Mouse (Mus musculus): ENCODE data around the gene Mxi1. TPM values are rescaled to one million over a fixed set of nuclear protein-coding genes. Genes with fewer than 3 reads are reported as not detected.

Mxi1 gene
- polyA plus RNA-seq, 1 experiment, result 36.5 TPM

GRCm38 (mm10) chr19:53307219-53307618, 3.1 kb upstream of the Mxi1 start:
- Histone ChIP-seq H3K27me3 (ENCODE audit: control insufficient read depth, insufficient read depth, low read length, poor library complexity, severe bottlenecking) (no peaks in the 10 kb centered on the region), H3K36me3 (ENCODE audit: control insufficient read depth, insufficient read depth, low read length, poor library complexity, severe bottlenecking) (no peaks in the 10 kb centered on the region), H3K9ac (ENCODE audit: low read depth, poor library complexity, severe bottlenecking) (no peak overlapping the region), H3K4me3 (ENCODE audit: low read depth, low read length) (no peak overlapping the region), H3K4me1 (ENCODE audit: control insufficient read depth, insufficient read depth, low read length) (no peaks in the 10 kb centered on the region), H3K27ac (ENCODE audit: insufficient read depth, low read length) (no peak overlapping the region), H3K9me3 (replicated peaks; ENCODE audit: control insufficient read depth, insufficient read depth, low read length, poor library complexity, severe bottlenecking) (no peaks in the 10 kb centered on the region)
- TF ChIP-seq POLR2A (IDR thresholded peaks at IDR 0.05; ENCODE audit: insufficient read depth, low read length) (no peak), EP300 (IDR thresholded peaks at IDR 0.05; ENCODE audit: insufficient read depth, low read depth, low read length) (no peak), CTCF (IDR thresholded peaks at IDR 0.05; ENCODE audit: low read depth, low read length) (no peak)

GRCm38 (mm10) chr19:53309631-53310030, 687 bp upstream of the Mxi1 start:
- Histone ChIP-seq H3K9ac (ENCODE audit: low read depth, poor library complexity, severe bottlenecking) (no peak overlapping the region), H3K27ac (ENCODE audit: insufficient read depth, low read length) (no peak overlapping the region), H3K27me3 (ENCODE audit: control insufficient read depth, insufficient read depth, low read length, poor library complexity, severe bottlenecking) (peaks cover 4% of the 10 kb centered on the region; the same call in 1 of the 2 replicates), H3K9me3 (replicated peaks; ENCODE audit: control insufficient read depth, insufficient read depth, low read length, poor library complexity, severe bottlenecking) (no peaks in the 10 kb centered on the region), H3K4me1 (ENCODE audit: control insufficient read depth, insufficient read depth, low read length) (no peaks in the 10 kb centered on the region), H3K36me3 (ENCODE audit: control insufficient read depth, insufficient read depth, low read length, poor library complexity, severe bottlenecking) (no peaks in the 10 kb centered on the region), H3K4me3 (ENCODE audit: low read depth, low read length) (no peak overlapping the region)
- no peak for TF ChIP-seq CTCF (IDR thresholded peaks at IDR 0.05; ENCODE audit: low read depth, low read length)
- TF ChIP-seq POLR2A (IDR thresholded peaks at IDR 0.05; ENCODE audit: insufficient read depth, low read length), result no peak
- no peak for TF ChIP-seq EP300 (IDR thresholded peaks at IDR 0.05; ENCODE audit: insufficient read depth, low read depth, low read length)

- Histone ChIP-seq H3K36me3 (ENCODE audit: control insufficient read depth, insufficient read depth, low read length, poor library complexity, severe bottlenecking) (no peaks in the 10 kb centered on the region), H3K9ac (ENCODE audit: low read depth, poor library complexity, severe bottlenecking) (peak overlapping the region; percentile 89), H3K27me3 (ENCODE audit: control insufficient read depth, insufficient read depth, low read length, poor library complexity, severe bottlenecking) (peaks cover 4% of the 10 kb centered on the region; the same call in 1 of the 2 replicates), H3K9me3 (replicated peaks; ENCODE audit: control insufficient read depth, insufficient read depth, low read length, poor library complexity, severe bottlenecking) (no peaks in the 10 kb centered on the region), H3K27ac (ENCODE audit: insufficient read depth, low read length) (no peak overlapping the region), H3K4me1 (ENCODE audit: control insufficient read depth, insufficient read depth, low read length) (peaks cover 2% of the 10 kb centered on the region), H3K4me3 (ENCODE audit: low read depth, low read length) (peak overlapping the region; percentile 80)
- TF ChIP-seq POLR2A (IDR thresholded peaks at IDR 0.05; ENCODE audit: insufficient read depth, low read length) (no peak), EP300 (IDR thresholded peaks at IDR 0.05; ENCODE audit: insufficient read depth, low read depth, low read length) (no peak), CTCF (IDR thresholded peaks at IDR 0.05; ENCODE audit: low read depth, low read length) (no peak)
These were observed 629 bp downstream of the Mxi1 start for GRCm38 (mm10) chr19:53310771-53311523.

GRCm38 (mm10) chr19:53311524-53312335, 1.4 kb downstream of the Mxi1 start:
- H3K4me1 ChIP-seq (ENCODE audit: control insufficient read depth, insufficient read depth, low read length), result peaks cover 2% of the 10 kb centered on the region
- no peak for TF ChIP-seq CTCF (IDR thresholded peaks at IDR 0.05; ENCODE audit: low read depth, low read length)
- TF ChIP-seq EP300 (IDR thresholded peaks at IDR 0.05; ENCODE audit: insufficient read depth, low read depth, low read length), result no peak
- no peak for TF ChIP-seq POLR2A (IDR thresholded peaks at IDR 0.05; ENCODE audit: insufficient read depth, low read length)
- H3K9ac ChIP-seq (ENCODE audit: low read depth, poor library complexity, severe bottlenecking), result peak overlapping the region; percentile 89
- peaks cover 4% of the 10 kb centered on the region; the same call in 1 of the 2 replicates for H3K27me3 ChIP-seq (ENCODE audit: control insufficient read depth, insufficient read depth, low read length, poor library complexity, severe bottlenecking)
- no peaks in the 10 kb centered on the region for H3K9me3 ChIP-seq (replicated peaks; ENCODE audit: control insufficient read depth, insufficient read depth, low read length, poor library complexity, severe bottlenecking)
- H3K36me3 ChIP-seq (ENCODE audit: control insufficient read depth, insufficient read depth, low read length, poor library complexity, severe bottlenecking), result no peaks in the 10 kb centered on the region
- H3K27ac ChIP-seq (ENCODE audit: insufficient read depth, low read length), result no peak overlapping the region
- peak overlapping the region; percentile 75 for H3K4me3 ChIP-seq (ENCODE audit: low read depth, low read length)

GRCm38 (mm10) chr19:53312336-53312871, 2.1 kb downstream of the Mxi1 start:
- H3K9me3 ChIP-seq (replicated peaks; ENCODE audit: control insufficient read depth, insufficient read depth, low read length, poor library complexity, severe bottlenecking), result no peaks in the 10 kb centered on the region
- H3K4me1 ChIP-seq (ENCODE audit: control insufficient read depth, insufficient read depth, low read length), result peaks cover 2% of the 10 kb centered on the region
- H3K9ac ChIP-seq (ENCODE audit: low read depth, poor library complexity, severe bottlenecking), result peak overlapping the region; percentile 89
- H3K27me3 ChIP-seq (ENCODE audit: control insufficient read depth, insufficient read depth, low read length, poor library complexity, severe bottlenecking), result peaks cover 4% of the 10 kb centered on the region; the same call in 1 of the 2 replicates
- H3K36me3 ChIP-seq (ENCODE audit: control insufficient read depth, insufficient read depth, low read length, poor library complexity, severe bottlenecking), result no peaks in the 10 kb centered on the region
- peak overlapping the region; percentile 51 for H3K4me3 ChIP-seq (ENCODE audit: low read depth, low read length)
- no peak overlapping the region for H3K27ac ChIP-seq (ENCODE audit: insufficient read depth, low read length)
- TF ChIP-seq CTCF (IDR thresholded peaks at IDR 0.05; ENCODE audit: low read depth, low read length) (no peak), EP300 (IDR thresholded peaks at IDR 0.05; ENCODE audit: insufficient read depth, low read depth, low read length) (no peak), POLR2A (IDR thresholded peaks at IDR 0.05; ENCODE audit: insufficient read depth, low read length) (no peak)
